Mouse (Mus musculus): ENCODE measurements around the gene Mrpl30. TPM values are rescaled to one million over a fixed set of nuclear protein-coding genes. Genes with fewer than 3 reads are reported as not detected.

Mrpl30 gene
- total RNA-seq (2017), result 89.7 and 93.7 TPM in 2 replicates

- ATAC-seq (ENCODE audit: extremely low read depth, insufficient number of reproducible peaks, low FRiP score, poor library complexity, severe bottlenecking), result peak; percentile 91
These were observed at the start of gene Mrpl30, which contains the start of gene Mitd1 for GRCm38 (mm10) chr1:37890025-37890652. Gene Mrpl30, plus strand, starts transcription at chr1:37890477. Gene Mitd1, minus strand, starts transcription at chr1:37890411.

- no peak for ATAC-seq (ENCODE audit: extremely low read depth, insufficient number of reproducible peaks, low FRiP score, poor library complexity, severe bottlenecking)
These were observed 43.4 kb upstream of the Mrpl30 start for GRCm38 (mm10) chr1:37846878-37847277.

- no peak for ATAC-seq (ENCODE audit: extremely low read depth, insufficient number of reproducible peaks, low FRiP score, poor library complexity, severe bottlenecking)
These were observed 39.6 kb upstream of the Mrpl30 start for GRCm38 (mm10) chr1:37850696-37851095.

- ATAC-seq (ENCODE audit: extremely low read depth, insufficient number of reproducible peaks, low FRiP score, poor library complexity, severe bottlenecking), result peak; percentile 88
These were observed 25.5 kb upstream of the Mrpl30 start for GRCm38 (mm10) chr1:37864511-37865400.

- ATAC-seq (ENCODE audit: extremely low read depth, insufficient number of reproducible peaks, low FRiP score, poor library complexity, severe bottlenecking), result no peak
These were observed 24.7 kb upstream of the Mrpl30 start for GRCm38 (mm10) chr1:37865401-37866215.

GRCm38 (mm10) chr1:37866286-37866685 is 24.0 kb upstream of the Mrpl30 start, which contains the start of gene Tsga10:
Gene Tsga10, minus strand, starts transcription at chr1:37866429.
- no peak for ATAC-seq (ENCODE audit: extremely low read depth, insufficient number of reproducible peaks, low FRiP score, poor library complexity, severe bottlenecking)

GRCm38 (mm10) chr1:37867056-37867455 is 23.2 kb upstream of the Mrpl30 start:
- ATAC-seq (ENCODE audit: extremely low read depth, insufficient number of reproducible peaks, low FRiP score, poor library complexity, severe bottlenecking), result no peak

GRCm38 (mm10) chr1:37867684-37868322 is 22.5 kb upstream of the Mrpl30 start:
- no peak for ATAC-seq (ENCODE audit: extremely low read depth, insufficient number of reproducible peaks, low FRiP score, poor library complexity, severe bottlenecking)

GRCm38 (mm10) chr1:37868640-37869039 is 21.6 kb upstream of the Mrpl30 start:
- no peak for ATAC-seq (ENCODE audit: extremely low read depth, insufficient number of reproducible peaks, low FRiP score, poor library complexity, severe bottlenecking)

GRCm38 (mm10) chr1:37869362-37869761 is 20.9 kb upstream of the Mrpl30 start:
- no peak for ATAC-seq (ENCODE audit: extremely low read depth, insufficient number of reproducible peaks, low FRiP score, poor library complexity, severe bottlenecking)

GRCm38 (mm10) chr1:37871704-37872103 is 18.6 kb upstream of the Mrpl30 start, which contains the start of gene Lipt1:
Gene Lipt1, plus strand, starts transcription at chr1:37871738.
- no peak for ATAC-seq (ENCODE audit: extremely low read depth, insufficient number of reproducible peaks, low FRiP score, poor library complexity, severe bottlenecking)

- peak; percentile 77 for ATAC-seq (ENCODE audit: extremely low read depth, insufficient number of reproducible peaks, low FRiP score, poor library complexity, severe bottlenecking)
These were observed 17.9 kb upstream of the Mrpl30 start for GRCm38 (mm10) chr1:37872131-37873067.

- no peak for ATAC-seq (ENCODE audit: extremely low read depth, insufficient number of reproducible peaks, low FRiP score, poor library complexity, severe bottlenecking)
These were observed 17.1 kb upstream of the Mrpl30 start for GRCm38 (mm10) chr1:37873157-37873556.

- ATAC-seq (ENCODE audit: extremely low read depth, insufficient number of reproducible peaks, low FRiP score, poor library complexity, severe bottlenecking), result no peak
These were observed 12.4 kb upstream of the Mrpl30 start for GRCm38 (mm10) chr1:37877736-37878460.

GRCm38 (mm10) chr1:37883411-37883810 is 6.9 kb upstream of the Mrpl30 start:
- ATAC-seq (ENCODE audit: extremely low read depth, insufficient number of reproducible peaks, low FRiP score, poor library complexity, severe bottlenecking), result no peak

GRCm38 (mm10) chr1:37884451-37884850 is 5.8 kb upstream of the Mrpl30 start:
- peak; percentile 26; the same call in 1 of the 2 replicates for ATAC-seq (ENCODE audit: extremely low read depth, insufficient number of reproducible peaks, low FRiP score, poor library complexity, severe bottlenecking)

GRCm38 (mm10) chr1:37889206-37889605 is 1.1 kb upstream of the Mrpl30 start:
- ATAC-seq (ENCODE audit: extremely low read depth, insufficient number of reproducible peaks, low FRiP score, poor library complexity, severe bottlenecking), result no peak

All from neutrophil, adult 5-6 weeks (primary cell).